Mouse (Mus musculus): ENCODE results near the gene Pnn. TPM values are rescaled to one million over a fixed set of nuclear protein-coding genes. Genes with fewer than 3 reads are reported as not detected.

Gene Pnn
- polyA plus RNA-seq, 1 experiment = 8.9 TPM

DNA sequence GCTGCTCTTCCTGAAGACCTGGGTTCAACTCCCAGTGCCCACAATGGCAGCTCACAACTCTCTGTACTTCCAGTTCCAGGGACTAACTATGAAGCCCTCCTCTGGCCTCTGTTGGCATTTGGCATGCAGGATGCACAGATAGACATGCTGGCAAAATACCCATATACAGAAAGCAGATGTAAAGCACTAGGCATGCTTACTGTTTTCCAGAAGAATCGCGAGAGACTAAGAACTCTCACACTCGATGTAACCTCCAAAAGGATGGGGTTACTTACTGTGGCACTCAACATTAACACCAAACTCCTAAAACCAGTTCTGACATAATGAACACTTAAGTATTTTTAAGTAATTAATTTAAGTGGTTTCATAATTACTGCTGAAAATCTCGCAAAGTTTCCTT, 6.4 kb upstream of the Pnn start:
- H3K36me3 ChIP-seq (ENCODE audit: control insufficient read depth, insufficient read depth, low read length) = peaks cover 6% of the 10 kb centered on the region; the same call in 1 of the 2 replicates
- TF ChIP-seq POLR2A (IDR thresholded peaks at IDR 0.05; ENCODE audit: low read depth, low read length) = no peak
- TF ChIP-seq CTCF (IDR thresholded peaks at IDR 0.05; ENCODE audit: extremely low read depth, insufficient read length, insufficient replicate concordance, low read depth, low read length) = no peak
- no peaks in the 10 kb centered on the region for H3K27me3 ChIP-seq (ENCODE audit: control insufficient read depth, insufficient read depth, low read length)
- peaks cover 7% of the 10 kb centered on the region; the same call in 1 of the 2 replicates for H3K4me1 ChIP-seq (ENCODE audit: control insufficient read depth, insufficient read depth, insufficient read length, low read length)
- peak overlapping the region; percentile 91; the same call in 1 of the 2 replicates for H3K27ac ChIP-seq (ENCODE audit: insufficient read depth, low read depth, low read length)
- WGBS = 29% methylated on average over 4 of the region's 4 CpGs
- H3K4me3 ChIP-seq (ENCODE audit: low read depth, low read length) = peak overlapping the region; percentile 94; the same call in 1 of the 2 replicates

DNA sequence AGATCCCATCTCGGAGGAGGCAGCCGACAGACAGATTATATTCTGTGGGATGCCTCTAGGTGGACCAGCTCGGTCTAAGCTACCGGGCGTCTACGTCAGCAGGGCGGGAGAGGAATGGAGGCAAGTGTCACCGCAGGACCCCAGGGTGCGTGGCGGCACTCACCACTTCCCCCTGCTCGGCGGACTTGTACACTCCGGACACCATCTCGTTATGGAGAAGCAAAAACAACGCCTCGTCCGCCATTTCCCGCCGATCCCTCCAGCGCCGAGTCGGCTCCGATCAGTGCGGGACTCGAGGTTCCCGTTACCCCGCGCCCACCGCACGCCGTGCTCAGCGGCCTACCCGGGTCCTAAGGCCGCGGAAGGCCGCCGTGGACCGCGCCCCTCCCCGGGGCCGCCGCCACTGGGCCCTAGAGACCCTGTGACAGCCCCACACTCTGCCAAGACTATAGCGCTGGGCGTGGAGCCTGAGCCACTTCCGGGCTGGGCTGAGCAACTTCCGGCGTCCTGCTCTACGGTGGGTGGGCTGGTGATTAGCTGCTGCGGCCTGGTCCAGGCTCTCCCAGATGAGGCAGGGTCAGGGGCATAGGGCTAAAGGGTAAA, 5.6 kb upstream of the Pnn start, which contains the start of gene Trappc6b:
TSS of gene Trappc6b (minus strand) at position 480 of the 603 bp plus-strand sequence.
- peaks cover 7% of the 10 kb centered on the region; the same call in 1 of the 2 replicates for H3K4me1 ChIP-seq (ENCODE audit: control insufficient read depth, insufficient read depth, insufficient read length, low read length)
- TF ChIP-seq CTCF (IDR thresholded peaks at IDR 0.05; ENCODE audit: extremely low read depth, insufficient read length, insufficient replicate concordance, low read depth, low read length) (no peak), POLR2A (IDR thresholded peaks at IDR 0.05; ENCODE audit: low read depth, low read length) (peak; percentile 68)
- under 1% methylated on average over 49 of the region's 49 CpGs for WGBS

DNA sequence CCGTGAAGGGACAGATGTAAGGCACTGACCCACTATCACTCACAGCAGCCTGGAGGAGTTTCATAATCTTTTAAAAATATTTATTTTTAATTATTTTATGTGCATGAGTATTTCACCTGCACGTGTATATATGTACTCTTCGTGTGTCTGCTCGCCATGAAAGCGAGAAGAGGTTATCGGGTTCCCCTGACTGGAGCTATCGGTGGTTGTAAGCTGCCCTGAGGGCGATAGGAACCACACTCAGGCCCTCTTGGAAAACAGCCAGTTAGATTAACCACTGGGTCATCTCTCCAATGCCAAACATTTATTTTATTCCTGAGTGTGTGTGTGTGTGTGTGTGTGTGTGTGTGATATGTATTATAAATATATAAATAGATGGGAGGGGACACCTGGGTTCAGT, 1.8 kb upstream of the Pnn start:
- H3K4me1 ChIP-seq (ENCODE audit: control insufficient read depth, insufficient read depth, insufficient read length, low read length) = peaks cover 4% of the 10 kb centered on the region; the same call in 1 of the 2 replicates
- 89% methylated on average over 8 of the region's 8 CpGs for WGBS
- TF ChIP-seq CTCF (IDR thresholded peaks at IDR 0.05; ENCODE audit: extremely low read depth, insufficient read length, insufficient replicate concordance, low read depth, low read length) (no peak), POLR2A (IDR thresholded peaks at IDR 0.05; ENCODE audit: low read depth, low read length) (no peak)
- no peak overlapping the region for H3K27ac ChIP-seq (ENCODE audit: insufficient read depth, low read depth, low read length)
- no peak overlapping the region for H3K4me3 ChIP-seq (ENCODE audit: low read depth, low read length)
- no peaks in the 10 kb centered on the region for H3K27me3 ChIP-seq (ENCODE audit: control insufficient read depth, insufficient read depth, low read length)
- H3K36me3 ChIP-seq (ENCODE audit: control insufficient read depth, insufficient read depth, low read length) = peaks cover 17% of the 10 kb centered on the region

More for the DNA sequence above, 5.6 kb upstream of the Pnn start, which contains the start of gene Trappc6b:
- Histone ChIP-seq H3K4me3 (ENCODE audit: low read depth, low read length) (peak within 1 kb of the TSS; percentile 94), H3K27me3 (ENCODE audit: control insufficient read depth, insufficient read depth, low read length) (no peaks in the 10 kb centered on the region), H3K27ac (ENCODE audit: insufficient read depth, low read depth, low read length) (peak within 1 kb of the TSS; percentile 91), H3K36me3 (ENCODE audit: control insufficient read depth, insufficient read depth, low read length) (peaks cover 4% of the 10 kb centered on the region; the same call in 1 of the 2 replicates)

DNA sequence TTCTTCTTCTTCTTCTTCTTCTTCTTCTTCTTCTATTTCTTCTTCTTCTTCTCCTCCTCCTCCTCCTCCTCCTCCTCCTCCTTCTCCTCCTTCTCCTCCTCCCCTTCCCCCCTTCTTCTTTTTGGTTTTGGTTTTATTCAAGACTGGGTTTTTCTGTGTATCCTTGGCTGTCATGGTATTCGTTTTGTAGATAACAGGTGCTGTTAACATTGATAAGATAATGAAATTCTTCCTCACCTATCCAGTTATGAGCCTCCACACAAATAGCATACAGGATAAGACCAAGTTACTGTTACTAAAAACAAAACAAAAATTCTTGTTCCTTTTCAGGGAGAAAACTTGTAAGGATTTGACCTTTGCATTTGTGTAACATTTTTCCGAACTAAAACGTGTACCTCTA, 908 bp upstream of the Pnn start:
- H3K4me3 ChIP-seq (ENCODE audit: low read depth, low read length) = no peak overlapping the region
- no peaks in the 10 kb centered on the region for H3K4me1 ChIP-seq (ENCODE audit: control insufficient read depth, insufficient read depth, insufficient read length, low read length)
- peak overlapping the region; percentile 88 for H3K27ac ChIP-seq (ENCODE audit: insufficient read depth, low read depth, low read length)
- TF ChIP-seq POLR2A (IDR thresholded peaks at IDR 0.05; ENCODE audit: low read depth, low read length) = no peak
- no peak for TF ChIP-seq CTCF (IDR thresholded peaks at IDR 0.05; ENCODE audit: extremely low read depth, insufficient read length, insufficient replicate concordance, low read depth, low read length)
- H3K36me3 ChIP-seq (ENCODE audit: control insufficient read depth, insufficient read depth, low read length) = peaks cover 22% of the 10 kb centered on the region
- 19% methylated on average over 3 of the region's 3 CpGs for WGBS
- H3K27me3 ChIP-seq (ENCODE audit: control insufficient read depth, insufficient read depth, low read length) = no peaks in the 10 kb centered on the region

DNA sequence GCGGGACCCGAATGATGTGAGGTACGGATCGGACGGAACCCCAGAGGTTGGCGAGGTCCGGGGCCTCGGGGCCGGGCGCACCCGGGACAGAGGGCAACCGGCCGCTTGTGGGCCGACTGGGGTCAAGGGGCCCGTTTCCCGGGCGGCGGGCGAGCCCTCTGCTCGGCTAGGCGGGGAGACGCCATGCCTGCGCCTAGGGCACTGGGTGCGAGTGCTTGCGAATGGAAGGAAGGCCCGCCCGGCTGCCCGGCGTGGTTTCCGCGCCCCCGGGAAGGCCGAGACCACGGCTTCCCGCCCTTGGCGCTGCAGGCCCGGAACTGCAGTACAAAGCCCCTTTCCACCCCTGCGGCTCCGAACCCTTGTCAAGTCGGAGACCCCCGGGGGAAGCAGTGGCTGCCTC, 411 bp downstream of the Pnn start:
- peaks cover 34% of the 10 kb centered on the region for H3K36me3 ChIP-seq (ENCODE audit: control insufficient read depth, insufficient read depth, low read length)
- WGBS = under 1% methylated on average over 41 of the region's 41 CpGs
- peak overlapping the region; percentile 76 for H3K27ac ChIP-seq (ENCODE audit: insufficient read depth, low read depth, low read length)
- peak overlapping the region; percentile 93 for H3K4me3 ChIP-seq (ENCODE audit: low read depth, low read length)
- H3K27me3 ChIP-seq (ENCODE audit: control insufficient read depth, insufficient read depth, low read length) = no peaks in the 10 kb centered on the region
- H3K4me1 ChIP-seq (ENCODE audit: control insufficient read depth, insufficient read depth, insufficient read length, low read length) = no peaks in the 10 kb centered on the region
- TF ChIP-seq CTCF (IDR thresholded peaks at IDR 0.05; ENCODE audit: extremely low read depth, insufficient read length, insufficient replicate concordance, low read depth, low read length) = no peak
- TF ChIP-seq POLR2A (IDR thresholded peaks at IDR 0.05; ENCODE audit: low read depth, low read length) = no peak

DNA sequence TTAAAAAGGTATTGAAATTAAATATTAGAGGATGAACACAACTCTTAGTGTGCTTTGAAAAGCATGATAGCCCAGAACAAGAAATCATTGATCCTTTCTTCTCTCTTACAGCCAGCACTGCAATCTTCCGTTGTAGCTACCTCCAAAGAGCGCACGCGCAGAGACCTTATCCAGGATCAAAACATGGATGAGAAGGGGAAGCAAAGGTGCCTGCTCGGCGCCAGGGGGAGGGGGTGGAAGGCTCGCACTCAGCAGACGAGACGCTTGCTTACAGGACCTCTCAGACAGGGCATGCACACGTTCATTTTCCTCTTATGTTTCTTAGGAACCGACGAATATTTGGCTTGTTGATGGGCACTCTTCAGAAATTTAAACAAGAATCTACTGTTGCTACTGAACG, 2.1 kb downstream of the Pnn start:
- H3K4me1 ChIP-seq (ENCODE audit: control insufficient read depth, insufficient read depth, insufficient read length, low read length) = no peaks in the 10 kb centered on the region
- no peak overlapping the region for H3K27ac ChIP-seq (ENCODE audit: insufficient read depth, low read depth, low read length)
- H3K4me3 ChIP-seq (ENCODE audit: low read depth, low read length) = no peak overlapping the region
- no peaks in the 10 kb centered on the region for H3K27me3 ChIP-seq (ENCODE audit: control insufficient read depth, insufficient read depth, low read length)
- WGBS = 90% methylated on average over 13 of the region's 13 CpGs
- peaks cover 40% of the 10 kb centered on the region for H3K36me3 ChIP-seq (ENCODE audit: control insufficient read depth, insufficient read depth, low read length)
- no peak for TF ChIP-seq POLR2A (IDR thresholded peaks at IDR 0.05; ENCODE audit: low read depth, low read length)
- no peak for TF ChIP-seq CTCF (IDR thresholded peaks at IDR 0.05; ENCODE audit: extremely low read depth, insufficient read length, insufficient replicate concordance, low read depth, low read length)

DNA sequence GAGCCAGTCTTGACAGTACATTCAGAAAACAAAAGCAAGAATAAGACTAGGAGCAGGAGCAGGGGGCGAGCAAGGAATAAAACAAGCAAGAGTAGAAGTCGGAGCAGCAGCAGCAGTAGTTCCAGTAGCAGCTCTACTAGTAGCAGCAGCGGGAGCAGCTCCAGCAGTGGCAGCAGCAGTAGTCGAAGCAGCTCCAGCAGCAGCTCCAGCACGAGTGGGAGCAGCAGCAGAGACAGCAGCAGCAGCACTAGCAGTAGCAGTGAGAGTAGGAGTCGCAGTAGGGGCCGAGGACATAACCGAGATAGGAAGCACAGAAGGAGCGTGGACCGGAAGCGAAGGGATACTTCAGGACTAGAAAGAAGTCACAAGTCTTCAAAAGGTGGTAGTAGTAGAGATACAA, 5.6 kb downstream of the Pnn start:
- Histone ChIP-seq H3K36me3 (ENCODE audit: control insufficient read depth, insufficient read depth, low read length) (peaks cover 48% of the 10 kb centered on the region), H3K27ac (ENCODE audit: insufficient read depth, low read depth, low read length) (no peak overlapping the region), H3K27me3 (ENCODE audit: control insufficient read depth, insufficient read depth, low read length) (no peaks in the 10 kb centered on the region), H3K4me3 (ENCODE audit: low read depth, low read length) (no peak overlapping the region), H3K4me1 (ENCODE audit: control insufficient read depth, insufficient read depth, insufficient read length, low read length) (peaks cover 2% of the 10 kb centered on the region; the same call in 1 of the 2 replicates)
- TF ChIP-seq CTCF (IDR thresholded peaks at IDR 0.05; ENCODE audit: extremely low read depth, insufficient read length, insufficient replicate concordance, low read depth, low read length) (no peak), POLR2A (IDR thresholded peaks at IDR 0.05; ENCODE audit: low read depth, low read length) (no peak)
- WGBS = 88% methylated on average over 11 of the region's 11 CpGs
